Mouse (Mus musculus): ENCODE results near the gene Tnfrsf21. TPM values are rescaled to one million over a fixed set of nuclear protein-coding genes. Genes with fewer than 3 reads are reported as not detected.

Tnfrsf21 gene
- polyA plus RNA-seq, 1 experiment from 2014 or later = 27.9 TPM

- 91% methylated on average over 11 of the region's 11 CpGs for WGBS
- ATAC-seq (ENCODE audit: insufficient number of reproducible peaks, insufficient read depth, low FRiP score, low TSS enrichment) = no peak
- no peaks in the 10 kb centered on the region for H3K36me3 ChIP-seq
These were observed 42.1 kb downstream of the Tnfrsf21 start for GRCm38 (mm10) chr17:43058277-43059025.

GRCm38 (mm10) chr17:43064705-43065104 lies 48.4 kb downstream of the Tnfrsf21 start:
- Histone ChIP-seq H3K4me3 (no peak overlapping the region), H3K4me1 (no peaks in the 10 kb centered on the region), H3K27ac (no peak overlapping the region), H3K27me3 (no peaks in the 10 kb centered on the region), H3K9me3 (no peaks in the 10 kb centered on the region), H3K4me2 (replicated peaks) (no peak overlapping the region), H3K36me3 (peaks cover 10% of the 10 kb centered on the region; the same call in 1 of the 2 replicates), H3K9ac (no peak overlapping the region)
- WGBS = 95% methylated on average over 6 of the region's 6 CpGs
- no peak for ATAC-seq (ENCODE audit: insufficient number of reproducible peaks, insufficient read depth, low FRiP score, low TSS enrichment)

More at GRCm38 (mm10) chr17:43058277-43059025, 42.1 kb downstream of the Tnfrsf21 start:
- H3K4me2 ChIP-seq (replicated peaks) = no peak overlapping the region
- H3K27ac ChIP-seq = no peak overlapping the region
- H3K9me3 ChIP-seq = no peaks in the 10 kb centered on the region
- no peak overlapping the region for H3K9ac ChIP-seq
- no peak overlapping the region for H3K4me3 ChIP-seq
- H3K4me1 ChIP-seq = no peaks in the 10 kb centered on the region
- no peaks in the 10 kb centered on the region for H3K27me3 ChIP-seq

- H3K4me3 ChIP-seq = no peak overlapping the region
- H3K36me3 ChIP-seq = peaks cover 10% of the 10 kb centered on the region; the same call in 1 of the 2 replicates
- no peaks in the 10 kb centered on the region for H3K27me3 ChIP-seq
- ATAC-seq (ENCODE audit: insufficient number of reproducible peaks, insufficient read depth, low FRiP score, low TSS enrichment) = no peak
- 82% methylated on average over 7 of the region's 7 CpGs for WGBS
- no peaks in the 10 kb centered on the region for H3K9me3 ChIP-seq
- H3K9ac ChIP-seq = no peak overlapping the region
- no peak overlapping the region for H3K27ac ChIP-seq
- H3K4me2 ChIP-seq (replicated peaks) = no peak overlapping the region
- no peaks in the 10 kb centered on the region for H3K4me1 ChIP-seq
These were observed 52.6 kb downstream of the Tnfrsf21 start for GRCm38 (mm10) chr17:43068846-43069553.

- Histone ChIP-seq H3K4me1 (no peaks in the 10 kb centered on the region), H3K4me3 (no peak overlapping the region), H3K4me2 (replicated peaks) (no peak overlapping the region), H3K27me3 (no peaks in the 10 kb centered on the region), H3K36me3 (no peaks in the 10 kb centered on the region), H3K27ac (no peak overlapping the region), H3K9me3 (no peaks in the 10 kb centered on the region), H3K9ac (no peak overlapping the region)
- ATAC-seq (ENCODE audit: insufficient number of reproducible peaks, insufficient read depth, low FRiP score, low TSS enrichment) = no peak
- WGBS = 81% methylated on average over 2 of the region's 2 CpGs
These were observed 54.6 kb downstream of the Tnfrsf21 start for GRCm38 (mm10) chr17:43070946-43071345.

GRCm38 (mm10) chr17:43072142-43072786 lies 55.9 kb downstream of the Tnfrsf21 start:
- H3K4me1 ChIP-seq = peaks cover under 1% of the 10 kb centered on the region; the same call in 1 of the 2 replicates
- no peak overlapping the region for H3K4me3 ChIP-seq
- H3K9me3 ChIP-seq = no peaks in the 10 kb centered on the region
- H3K4me2 ChIP-seq (replicated peaks) = no peak overlapping the region
- 67% methylated on average over 11 of the region's 11 CpGs for WGBS
- no peak overlapping the region for H3K27ac ChIP-seq
- no peak for ATAC-seq (ENCODE audit: insufficient number of reproducible peaks, insufficient read depth, low FRiP score, low TSS enrichment)
- H3K9ac ChIP-seq = no peak overlapping the region
- H3K36me3 ChIP-seq = no peaks in the 10 kb centered on the region
- no peaks in the 10 kb centered on the region for H3K27me3 ChIP-seq

GRCm38 (mm10) chr17:43072787-43073148 lies 56.4 kb downstream of the Tnfrsf21 start:
- no peak for ATAC-seq (ENCODE audit: insufficient number of reproducible peaks, insufficient read depth, low FRiP score, low TSS enrichment)
- Histone ChIP-seq H3K9me3 (no peaks in the 10 kb centered on the region), H3K4me2 (replicated peaks) (no peak overlapping the region), H3K27me3 (no peaks in the 10 kb centered on the region), H3K9ac (no peak overlapping the region), H3K36me3 (no peaks in the 10 kb centered on the region), H3K4me3 (no peak overlapping the region), H3K4me1 (peaks cover 4% of the 10 kb centered on the region; the same call in 1 of the 2 replicates), H3K27ac (no peak overlapping the region)
- 47% methylated on average over 5 of the region's 5 CpGs for WGBS

- Histone ChIP-seq H3K9ac (no peak overlapping the region), H3K27ac (no peak overlapping the region), H3K36me3 (no peaks in the 10 kb centered on the region), H3K4me3 (no peak overlapping the region), H3K4me1 (peaks cover 4% of the 10 kb centered on the region; the same call in 1 of the 2 replicates), H3K4me2 (replicated peaks) (no peak overlapping the region), H3K9me3 (no peaks in the 10 kb centered on the region), H3K27me3 (no peaks in the 10 kb centered on the region)
- no peak for ATAC-seq (ENCODE audit: insufficient number of reproducible peaks, insufficient read depth, low FRiP score, low TSS enrichment)
- 77% methylated on average over 5 of the region's 5 CpGs for WGBS
These were observed 58.0 kb downstream of the Tnfrsf21 start for GRCm38 (mm10) chr17:43074391-43074790.

- no peak overlapping the region for H3K4me2 ChIP-seq (replicated peaks)
- no peaks in the 10 kb centered on the region for H3K27me3 ChIP-seq
- no peaks in the 10 kb centered on the region for H3K36me3 ChIP-seq
- no peaks in the 10 kb centered on the region for H3K9me3 ChIP-seq
- peaks cover 4% of the 10 kb centered on the region; the same call in 1 of the 2 replicates for H3K4me1 ChIP-seq
- no peak overlapping the region for H3K27ac ChIP-seq
- H3K4me3 ChIP-seq = no peak overlapping the region
- ATAC-seq (ENCODE audit: insufficient number of reproducible peaks, insufficient read depth, low FRiP score, low TSS enrichment) = no peak
- no peak overlapping the region for H3K9ac ChIP-seq
- WGBS = 63% methylated on average over 8 of the region's 8 CpGs
These were observed 58.7 kb downstream of the Tnfrsf21 start for GRCm38 (mm10) chr17:43075100-43075499.

- Histone ChIP-seq H3K9ac (no peak overlapping the region), H3K4me2 (replicated peaks) (no peak overlapping the region), H3K4me3 (no peak overlapping the region), H3K27ac (no peak overlapping the region), H3K36me3 (no peaks in the 10 kb centered on the region), H3K4me1 (peaks cover 4% of the 10 kb centered on the region; the same call in 1 of the 2 replicates), H3K9me3 (no peaks in the 10 kb centered on the region), H3K27me3 (no peaks in the 10 kb centered on the region)
- 79% methylated on average over 8 of the region's 8 CpGs for WGBS
- ATAC-seq (ENCODE audit: insufficient number of reproducible peaks, insufficient read depth, low FRiP score, low TSS enrichment) = no peak
These were observed 59.6 kb downstream of the Tnfrsf21 start for GRCm38 (mm10) chr17:43075937-43076336.

GRCm38 (mm10) chr17:43076801-43077493 lies 60.6 kb downstream of the Tnfrsf21 start:
- H3K4me1 ChIP-seq = peaks cover 4% of the 10 kb centered on the region; the same call in 1 of the 2 replicates
- H3K27ac ChIP-seq = no peak overlapping the region
- no peak overlapping the region for H3K9ac ChIP-seq
- H3K4me2 ChIP-seq (replicated peaks) = peak overlapping the region; percentile 24
- peak; percentile 86 for ATAC-seq (ENCODE audit: insufficient number of reproducible peaks, insufficient read depth, low FRiP score, low TSS enrichment)
- H3K36me3 ChIP-seq = no peaks in the 10 kb centered on the region
- H3K4me3 ChIP-seq = no peak overlapping the region
- 43% methylated on average over 18 of the region's 18 CpGs for WGBS
- no peaks in the 10 kb centered on the region for H3K27me3 ChIP-seq
- no peaks in the 10 kb centered on the region for H3K9me3 ChIP-seq

- Histone ChIP-seq H3K4me2 (replicated peaks) (peak overlapping the region; percentile 24; the same call in 1 of the 2 replicates), H3K4me3 (no peak overlapping the region), H3K36me3 (no peaks in the 10 kb centered on the region), H3K27me3 (no peaks in the 10 kb centered on the region), H3K9me3 (no peaks in the 10 kb centered on the region), H3K4me1 (peaks cover 4% of the 10 kb centered on the region; the same call in 1 of the 2 replicates), H3K9ac (no peak overlapping the region), H3K27ac (no peak overlapping the region)
- whole genome bisulfite sequencing = 41% methylated on average over 4 of the region's 4 CpGs
- no peak for ATAC-seq (ENCODE audit: insufficient number of reproducible peaks, insufficient read depth, low FRiP score, low TSS enrichment)
These were observed 61.2 kb downstream of the Tnfrsf21 start for GRCm38 (mm10) chr17:43077540-43077939.
